Mouse (Mus musculus) spleen, postnatal 4 days (tissue): ENCODE results near the gene Sptssb.

Experiments used
- DNase-seq, 2 experiments: peaks; one replicate each; pipeline ENCODE4 v3.0.0; 2022; ENCODE audit warnings: low spot score in 2 of 2

The Sptssb gene

GRCm38 (mm10) chr3:69839485-69839884 is 20.3 kb downstream of the Sptssb start:
- no peak for DNase-seq

- no peak for DNase-seq
Measured at GRCm38 (mm10) chr3:69829532-69829931, 30.2 kb downstream of the Sptssb start.

- DNase-seq, result no peak
Measured at GRCm38 (mm10) chr3:69824536-69824935, 35.2 kb downstream of the Sptssb start.

GRCm38 (mm10) chr3:69820614-69821013 is 39.1 kb downstream of the Sptssb start:
- DNase-seq, result no peak

- DNase-seq, result no peak
Measured at GRCm38 (mm10) chr3:69819851-69820200, 39.9 kb downstream of the Sptssb start.

- DNase-seq, result no peak
Measured at GRCm38 (mm10) chr3:69819146-69819850, 40.4 kb downstream of the Sptssb start.

- DNase-seq, result no peak
Measured at GRCm38 (mm10) chr3:69818466-69818865, 41.3 kb downstream of the Sptssb start.

GRCm38 (mm10) chr3:69816547-69816946 is 43.2 kb downstream of the Sptssb start:
- no peak for DNase-seq

GRCm38 (mm10) chr3:69813005-69813695 is 46.6 kb downstream of the Sptssb start:
- DNase-seq, result no peak

GRCm38 (mm10) chr3:69812442-69812841 is 47.3 kb downstream of the Sptssb start:
- DNase-seq, result no peak

GRCm38 (mm10) chr3:69808479-69808878 is 51.3 kb downstream of the Sptssb start:
- DNase-seq, result no peak

- no peak for DNase-seq
Measured at GRCm38 (mm10) chr3:69803137-69803536, 56.6 kb downstream of the Sptssb start.

GRCm38 (mm10) chr3:69800829-69801384 is 58.8 kb downstream of the Sptssb start:
- no peak for DNase-seq

- no peak for DNase-seq
Measured at GRCm38 (mm10) chr3:69799096-69799495, 60.6 kb downstream of the Sptssb start.

GRCm38 (mm10) chr3:69797969-69798368 is 61.8 kb downstream of the Sptssb start:
- no peak for DNase-seq

GRCm38 (mm10) chr3:69797533-69797932 is 62.2 kb downstream of the Sptssb start:
- no peak for DNase-seq

- DNase-seq, result no peak
Measured at GRCm38 (mm10) chr3:69792823-69793417, 66.8 kb downstream of the Sptssb start.

- no peak for DNase-seq
Measured at GRCm38 (mm10) chr3:69779246-69779796, 80.4 kb downstream of the Sptssb start.

GRCm38 (mm10) chr3:69773356-69773755 is 86.4 kb downstream of the Sptssb start:
- no peak for DNase-seq
